In the genomic region with DNA sequence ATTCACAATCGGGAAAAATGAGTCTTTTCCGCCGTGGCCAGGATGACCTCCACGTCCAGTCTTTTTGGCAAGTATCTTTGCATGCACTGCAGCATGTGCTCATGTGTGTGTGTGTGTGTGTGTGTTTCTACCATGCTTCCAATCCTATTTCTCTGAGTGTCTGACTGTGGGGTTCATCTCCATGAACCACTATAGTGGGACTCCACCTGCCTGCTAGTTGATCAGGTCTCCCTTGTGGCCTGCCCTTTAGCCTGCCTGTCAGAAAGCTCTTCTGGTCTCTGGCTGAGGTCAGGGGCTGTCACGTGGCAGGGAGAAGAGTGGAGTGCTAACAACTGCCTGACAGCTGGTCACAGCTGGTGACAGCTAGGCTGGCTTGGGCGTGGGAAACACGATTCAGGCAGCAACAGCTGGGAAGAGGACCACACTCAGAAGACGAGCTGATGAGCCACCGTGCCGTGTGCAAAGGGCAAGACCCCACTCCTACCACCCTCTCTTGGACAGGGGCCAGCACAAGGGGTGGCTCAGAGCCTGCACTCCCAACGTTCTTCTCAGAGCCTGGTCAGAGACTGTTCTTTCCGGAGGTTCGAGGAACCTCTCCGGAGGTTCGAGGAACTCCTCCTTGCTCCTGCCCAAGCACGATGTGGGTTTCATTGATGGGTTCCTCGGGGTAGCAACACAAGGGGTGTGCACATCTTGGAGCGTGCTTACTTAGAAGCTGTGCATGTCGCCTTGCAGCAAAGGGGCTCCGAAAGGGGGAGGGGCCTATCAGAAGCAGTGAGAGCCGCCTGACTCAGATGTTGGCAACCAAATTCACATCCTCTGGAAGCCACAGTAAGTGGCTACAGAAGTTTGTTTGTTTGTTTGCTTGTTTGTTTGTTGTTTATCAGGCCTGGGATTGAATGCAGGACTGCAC, we compare ENCODE assay signal across 8 mouse cellular contexts. TPM values are rescaled to one million over a fixed set of nuclear protein-coding genes. Genes with fewer than 3 reads are reported as not detected.
DNase-seq lines count a peak whose midpoint lies in the region; ATAC-seq lines count a peak whose summit lies in the region.

No protein-coding gene starts in this region.

- 0 out of 2 replicates have a peak, but pooled peaks have one; percentile 40 for ATAC-seq in hindbrain, embryonic 14.5 days (ENCODE audit: low FRiP score)
- peak; percentile 4; the same call in 1 of the 2 replicates for ATAC-seq in neural tube, embryonic 11.5 days (ENCODE audit: insufficient read depth, low FRiP score, low TSS enrichment)

- H3K9me3 ChIP-seq in hindbrain, embryonic 14.5 days (ENCODE audit: control insufficient read depth, low read length), result no peaks in the 10 kb centered on the region
- H3K9me3 ChIP-seq in neural tube, embryonic 11.5 days (ENCODE audit: control insufficient read depth, low read length), result no peaks in the 10 kb centered on the region

- intact Hi-C loops in left cerebral cortex, postnatal 36 days (cut with DNase I), result no loop called here

- 50% methylated on average over 21 of the region's 21 CpGs for WGBS in hindbrain, embryonic 14.5 days
- WGBS in neural tube, embryonic 11.5 days, result 54% methylated on average over 21 of the region's 21 CpGs

- H3K9ac ChIP-seq in hindbrain, embryonic 14.5 days, result no peak overlapping the region
- no peak overlapping the region for H3K9ac ChIP-seq in neural tube, embryonic 11.5 days (ENCODE audit: low read length)

- no peak overlapping the region for H3K4me3 ChIP-seq in hindbrain, embryonic 14.5 days (replicated peaks; ENCODE audit: low read length)
- no peak overlapping the region for H3K4me3 ChIP-seq in neural tube, embryonic 11.5 days (ENCODE audit: low read depth, low read length)

- H3K36me3 ChIP-seq in hindbrain, embryonic 14.5 days (replicated peaks; ENCODE audit: control insufficient read depth, insufficient read depth), result no peaks in the 10 kb centered on the region
- no peaks in the 10 kb centered on the region for H3K36me3 ChIP-seq in neural tube, embryonic 11.5 days (ENCODE audit: control insufficient read depth, insufficient read depth, low read length)

- peak; percentile 54 for DNase-seq in adrenal gland, postnatal 36 days
- peak; percentile 35 for DNase-seq in forelimb bud, embryonic 11.5 days (ENCODE audit: low read depth, low spot score)
- no peak for DNase-seq in hindbrain, embryonic 14.5 days (ENCODE audit: low spot score)
- DNase-seq in liver, result peak; percentile 50
- DNase-seq in neural tube, embryonic 11.5 days (ENCODE audit: low spot score), result peak; percentile 38
- no peak for DNase-seq in left cerebral cortex, postnatal 36 days (ENCODE audit: low spot score in 2 of 2)
- DNase-seq in layer of hippocampus, postnatal 36 days, result no peak
- DNase-seq in c-Kit-positive CD71-positive TER-119-positive erythroid progenitor cells, embryonic 14.5 days (ENCODE audit: low spot score), result no peak

- no peak overlapping the region for H3K4me2 ChIP-seq in hindbrain, embryonic 14.5 days (replicated peaks)
- no peak overlapping the region for H3K4me2 ChIP-seq in neural tube, embryonic 11.5 days (ENCODE audit: low read depth)

- no peaks in the 10 kb centered on the region for H3K27me3 ChIP-seq in hindbrain, embryonic 14.5 days (ENCODE audit: control insufficient read depth, insufficient read depth, low read length)
- no peaks in the 10 kb centered on the region for H3K27me3 ChIP-seq in neural tube, embryonic 11.5 days (ENCODE audit: control insufficient read depth, insufficient read depth, low read length)

- 0 out of 2 replicates have a peak, but pooled peaks cover 4% of the 10 kb centered on the region for H3K4me1 ChIP-seq in hindbrain, embryonic 14.5 days (replicated peaks; ENCODE audit: control insufficient read depth, insufficient read depth, low read length)
- peaks cover 4% of the 10 kb centered on the region; the same call in 1 of the 2 replicates for H3K4me1 ChIP-seq in neural tube, embryonic 11.5 days (ENCODE audit: control insufficient read depth, insufficient read depth, low read length)

- H3K27ac ChIP-seq in hindbrain, embryonic 14.5 days, result no peak overlapping the region
- H3K27ac ChIP-seq in neural tube, embryonic 11.5 days (ENCODE audit: low read depth, low read length), result no peak overlapping the region

RNA-seq across cellular contexts. Expression of a gene that starts 53.6 kb away (rescaled TPM):
- 10 to 100 TPM in 1 of 2 experiments, 1 to 10 TPM in 1; 4.9 to 12.4 TPM for total RNA-seq in adrenal gland, postnatal 36 days (2021)
- 50.3 and 63.6 TPM in 2 replicates for polyA plus RNA-seq in hindbrain, embryonic 14.5 days (2014; fragmentation: Nextera tagmentation; extraction: Ambion mirVana)
- 101 and 107 TPM in 2 replicates for polyA plus RNA-seq in neural tube, embryonic 11.5 days (2014; fragmentation: Nextera tagmentation; extraction: Ambion mirVana)
- total RNA-seq in left cerebral cortex, postnatal 36 days (2021), result 10 to 100 TPM in 1 of 2 experiments, 1 to 10 TPM in 1; 9.8 to 12.7 TPM
- total RNA-seq in layer of hippocampus, postnatal 36 days (2021), result 10 to 100 TPM; 10.2 to 11.0 TPM

Comparison
In these comparisons a context has a peak if more than half of its experiments do, and no peak if none do; other contexts are left out.
1. DNase-seq: peak in adrenal gland, postnatal 36 days (2 of 2), forelimb bud, embryonic 11.5 days (single experiment), liver (single experiment) and neural tube, embryonic 11.5 days (single experiment); none in hindbrain, embryonic 14.5 days (single experiment), left cerebral cortex, postnatal 36 days (0 of 2), layer of hippocampus, postnatal 36 days (0 of 2) and c-Kit-positive CD71-positive TER-119-positive erythroid progenitor cells, embryonic 14.5 days (single experiment).